In the genomic region with DNA sequence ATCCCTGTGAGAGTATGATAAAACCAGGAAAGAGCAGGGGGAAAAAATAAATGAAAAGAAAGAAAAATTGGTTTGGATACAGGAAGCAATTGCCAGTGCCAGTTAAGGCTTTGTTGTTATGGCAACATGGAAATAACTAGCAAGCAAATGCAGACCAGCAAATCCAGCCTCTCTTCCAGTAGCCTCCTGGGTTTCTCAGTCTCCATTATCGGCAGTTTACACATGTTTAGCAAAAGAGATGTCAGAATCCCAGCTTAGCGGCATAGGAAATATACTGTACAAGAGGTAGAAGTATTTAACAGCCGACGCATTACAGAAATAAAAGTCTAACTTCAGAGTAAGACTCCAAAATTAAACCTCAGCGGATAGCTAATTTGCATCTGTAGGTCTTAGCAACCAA, we compare ENCODE assay signal across 22 mouse cellular contexts. TPM values are rescaled to one million over a fixed set of nuclear protein-coding genes. Genes with fewer than 3 reads are reported as not detected.
DNase-seq lines count a peak whose midpoint lies in the region; ATAC-seq lines count a peak whose summit lies in the region.
"Had no signal": no experiment of that assay in that cellular context is flagged by ENCODE, and none has a peak within 500 bp of the region (broad histone marks: within the 10 kb centered on the region; RNA-seq: fewer than 3 reads in every experiment).

No protein-coding gene starts in this region.

- H3K4me2 ChIP-seq in forebrain, embryonic 16.5 days (ENCODE audit: low read length) = peak overlapping the region; percentile 23
- no peak overlapping the region for H3K4me2 ChIP-seq in forebrain, embryonic 12.5 days
- H3K4me2 ChIP-seq in neural tube, embryonic 14.5 days (ENCODE audit: low read depth, low read length) = no peak overlapping the region
- H3K4me2 ChIP-seq: embryonic facial prominence, embryonic 12.5 days; limb, embryonic 13.5 days; liver, embryonic 13.5 days; lung, embryonic 14.5 days; stomach, embryonic 15.5 days had no signal

- ATAC-seq in forebrain, embryonic 16.5 days = peak; percentile 73
- ATAC-seq in forebrain, embryonic 12.5 days (ENCODE audit: low FRiP score) = no peak
- peak; percentile 16; the same call in 1 of the 2 replicates for ATAC-seq in neural tube, embryonic 14.5 days (ENCODE audit: low read depth)
- ATAC-seq: intestine, postnatal 0 days had no signal

- no peak overlapping the region for H3K4me3 ChIP-seq in forebrain, embryonic 16.5 days (replicated peaks; ENCODE audit: low read length)
- H3K4me3 ChIP-seq in forebrain, embryonic 12.5 days (replicated peaks) = no peak overlapping the region
- H3K4me3 ChIP-seq in neural tube, embryonic 14.5 days (ENCODE audit: low read depth, low read length) = no peak overlapping the region
- H3K4me3 ChIP-seq: embryonic facial prominence, embryonic 12.5 days; limb, embryonic 13.5 days; liver, embryonic 13.5 days; stomach, embryonic 15.5 days had no signal

- WGBS in forebrain, embryonic 16.5 days = 64% methylated on average over 5 of the region's 5 CpGs
- 83% methylated on average over 5 of the region's 5 CpGs for WGBS in forebrain, embryonic 12.5 days
- 83% methylated on average over 5 of the region's 5 CpGs for WGBS in neural tube, embryonic 14.5 days

- H3K36me3 ChIP-seq in forebrain, embryonic 16.5 days (ENCODE audit: control insufficient read depth, insufficient read depth) = no peaks in the 10 kb centered on the region
- H3K36me3 ChIP-seq in forebrain, embryonic 12.5 days (replicated peaks) = no peaks in the 10 kb centered on the region
- no peaks in the 10 kb centered on the region for H3K36me3 ChIP-seq in neural tube, embryonic 14.5 days (ENCODE audit: control insufficient read depth, insufficient read depth, low read length)
- H3K36me3 ChIP-seq: embryonic facial prominence, embryonic 12.5 days; limb, embryonic 13.5 days; liver, embryonic 13.5 days; stomach, embryonic 15.5 days had no signal

- peak; percentile 15 for DNase-seq in layer of hippocampus, adult 11-12 months (ENCODE audit: low spot score)
- DNase-seq in layer of hippocampus, adult 9-10 months (ENCODE audit: low spot score) = no peak
- no peak for DNase-seq in neural tube, embryonic 10.5 days (ENCODE audit: extremely low spot score, low spot score)
- DNase-seq in Muller cell, postnatal 12 days (ENCODE audit: inconsistent ontology term) = no peak
- no peak for DNase-seq in lung, postnatal 14 days
- DNase-seq: cerebellum, adult 9-10 months; liver, embryonic 13.5 days; lung, embryonic 14.5 days; lung, postnatal 4 days; retina, postnatal 1 day had no signal

- no peaks in the 10 kb centered on the region for H3K27me3 ChIP-seq in forebrain, embryonic 16.5 days (replicated peaks; ENCODE audit: control insufficient read depth, insufficient read depth, low read length)
- H3K27me3 ChIP-seq in forebrain, embryonic 12.5 days = no peaks in the 10 kb centered on the region
- no peaks in the 10 kb centered on the region for H3K27me3 ChIP-seq in neural tube, embryonic 14.5 days (ENCODE audit: control insufficient read depth, insufficient read depth, low read length)
- H3K27me3 ChIP-seq: CH12.LX; embryonic facial prominence, embryonic 12.5 days; limb, embryonic 13.5 days; liver, embryonic 13.5 days; stomach, embryonic 15.5 days had no signal

- H3K9ac ChIP-seq in forebrain, embryonic 16.5 days (replicated peaks; ENCODE audit: low read depth, low read length) = no peak overlapping the region
- no peak overlapping the region for H3K9ac ChIP-seq in forebrain, embryonic 12.5 days
- no peak overlapping the region for H3K9ac ChIP-seq in neural tube, embryonic 14.5 days (replicated peaks; ENCODE audit: low read depth, low read length)
- H3K9ac ChIP-seq: embryonic facial prominence, embryonic 12.5 days; limb, embryonic 13.5 days; liver, embryonic 13.5 days; lung, embryonic 14.5 days; stomach, embryonic 15.5 days had no signal

- no peaks in the 10 kb centered on the region for H3K9me3 ChIP-seq in forebrain, embryonic 16.5 days (ENCODE audit: control insufficient read depth, low read length)
- H3K9me3 ChIP-seq in forebrain, embryonic 12.5 days = no peaks in the 10 kb centered on the region
- no peaks in the 10 kb centered on the region for H3K9me3 ChIP-seq in neural tube, embryonic 14.5 days (ENCODE audit: control insufficient read depth, low read length)
- H3K9me3 ChIP-seq: embryonic facial prominence, embryonic 12.5 days; limb, embryonic 13.5 days; liver, embryonic 13.5 days; stomach, embryonic 15.5 days had no signal

- H3K27ac ChIP-seq in forebrain, embryonic 16.5 days (ENCODE audit: low read length) = no peak overlapping the region; the same call in none of the 2 replicates
- H3K27ac ChIP-seq in forebrain, embryonic 12.5 days = no peak overlapping the region
- no peak overlapping the region for H3K27ac ChIP-seq in neural tube, embryonic 14.5 days (ENCODE audit: low read depth, low read length)
- H3K27ac ChIP-seq: embryonic facial prominence, embryonic 12.5 days; limb, embryonic 13.5 days; liver, embryonic 13.5 days; stomach, embryonic 15.5 days had no signal

- peaks cover 12% of the 10 kb centered on the region for H3K4me1 ChIP-seq in forebrain, embryonic 16.5 days (replicated peaks; ENCODE audit: control insufficient read depth, insufficient read depth, low read length)
- peaks cover 6% of the 10 kb centered on the region; the same call in 1 of the 2 replicates for H3K4me1 ChIP-seq in forebrain, embryonic 12.5 days
- no peaks in the 10 kb centered on the region for H3K4me1 ChIP-seq in neural tube, embryonic 14.5 days (ENCODE audit: control insufficient read depth, insufficient read depth, low read length)
- H3K4me1 ChIP-seq: embryonic facial prominence, embryonic 12.5 days; limb, embryonic 13.5 days; liver, embryonic 13.5 days; stomach, embryonic 15.5 days had no signal

RNA-seq across cellular contexts. Expression of gene Spata4, which starts 5.9 kb away (rescaled TPM):
- polyA plus RNA-seq in forebrain, embryonic 16.5 days (2015; fragmentation: Nextera tagmentation; extraction: Ambion mirVana) = 0.20 TPM in 1 of 2 replicates, not detected in the other
- polyA plus RNA-seq in forebrain, embryonic 12.5 days (2016; fragmentation: Nextera tagmentation; extraction: Ambion mirVana) = 0.31 TPM in 1 of 2 replicates, not detected in the other
- 0.39 TPM in 1 of 2 replicates, not detected in the other for polyA plus RNA-seq in neural tube, embryonic 14.5 days (2014; fragmentation: Nextera tagmentation; extraction: Ambion mirVana)
- polyA plus RNA-seq: embryonic facial prominence, embryonic 12.5 days; heart, embryonic 16.5 days; intestine, postnatal 0 days; kidney, embryonic 16.5 days; large intestine, adult 2 months; limb, embryonic 13.5 days; liver, embryonic 13.5 days; lung, embryonic 14.5 days; stomach, embryonic 15.5 days; thymus, postnatal 0 days had no signal
